Mouse (Mus musculus) E14TG2a.4 (cell line): ENCODE data around the gene Esp38.
"Not testable (repeated sequence)": the region's sequence is repeated elsewhere in the genome, so short reads cannot be mapped to it uniquely, and the experiment has no call there.

Source experiments
- H3K27me3 ChIP-seq: 2 replicates; pipeline ENCODE4 v1.6.1; 2014; ENCODE audit warnings: low read length, control low read depth; ENCODE audit not compliant: insufficient read depth
- H3K36me3 ChIP-seq: 2 replicates; pipeline ENCODE4 v1.6.1; 2014; ENCODE audit warnings: low read length, control low read depth; ENCODE audit not compliant: insufficient read depth
- H3K4me1 ChIP-seq: replicated peaks from 2 replicates; pipeline ENCODE4 v1.6.1; 2014; ENCODE audit warnings: low read depth, low read length, control low read depth
- H3K4me3 ChIP-seq: replicated peaks from 2 replicates; pipeline ENCODE4 v1.5.1; 2014; ENCODE audit warnings: mild to moderate bottlenecking, low read length
- H3K9me3 ChIP-seq: 2 replicates; pipeline ENCODE4 v1.6.1; 2014; ENCODE audit warnings: low read length, control low read depth
- CTCF ChIP-seq: conservative IDR thresholded peaks from 2 replicates; pipeline ENCODE4 v1.5.1; 2014; ENCODE audit warnings: low read length
- NANOG ChIP-seq: IDR thresholded peaks from 2 replicates; pipeline ENCODE4 v1.6.1; 2014; ENCODE audit warnings: borderline replicate concordance, low read length, mixed read lengths
- POU5F1 ChIP-seq: IDR thresholded peaks from 2 replicates; pipeline ENCODE4 v1.6.1; 2014; ENCODE audit warnings: low read length, borderline replicate concordance

Esp38 gene

DNA sequence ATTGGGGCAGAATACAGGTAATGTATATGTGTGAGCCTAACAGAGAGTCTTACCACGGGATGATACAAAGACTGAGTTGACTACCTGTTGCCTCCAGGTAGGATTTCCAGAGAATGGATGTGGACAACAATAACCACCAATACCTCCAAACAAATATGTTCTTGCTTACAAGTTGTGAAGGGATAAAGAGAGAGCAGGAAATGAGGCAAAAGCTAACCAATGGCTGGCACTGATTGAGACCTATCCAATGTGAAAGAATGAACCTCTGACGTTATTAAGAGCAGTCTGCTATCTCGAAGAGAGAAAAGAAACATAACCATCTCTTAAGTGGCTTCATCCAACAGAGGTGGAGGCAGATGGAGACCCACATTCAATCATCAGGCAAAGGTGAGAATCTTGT lies at the start of gene Esp38:
Gene Esp38, plus strand, starts transcription at position 301 of the 400 bp plus-strand sequence.
- Histone ChIP-seq H3K36me3 (no peaks in the 10 kb centered on the region), H3K4me3 (no peak within 1 kb of the TSS), H3K4me1 (no peaks in the 10 kb centered on the region), H3K9me3 (no peaks in the 10 kb centered on the region), H3K27me3 (no peaks in the 10 kb centered on the region)
- no peak for TF ChIP-seq CTCF
- no peak for TF ChIP-seq POU5F1
- TF ChIP-seq NANOG: no peak

DNA sequence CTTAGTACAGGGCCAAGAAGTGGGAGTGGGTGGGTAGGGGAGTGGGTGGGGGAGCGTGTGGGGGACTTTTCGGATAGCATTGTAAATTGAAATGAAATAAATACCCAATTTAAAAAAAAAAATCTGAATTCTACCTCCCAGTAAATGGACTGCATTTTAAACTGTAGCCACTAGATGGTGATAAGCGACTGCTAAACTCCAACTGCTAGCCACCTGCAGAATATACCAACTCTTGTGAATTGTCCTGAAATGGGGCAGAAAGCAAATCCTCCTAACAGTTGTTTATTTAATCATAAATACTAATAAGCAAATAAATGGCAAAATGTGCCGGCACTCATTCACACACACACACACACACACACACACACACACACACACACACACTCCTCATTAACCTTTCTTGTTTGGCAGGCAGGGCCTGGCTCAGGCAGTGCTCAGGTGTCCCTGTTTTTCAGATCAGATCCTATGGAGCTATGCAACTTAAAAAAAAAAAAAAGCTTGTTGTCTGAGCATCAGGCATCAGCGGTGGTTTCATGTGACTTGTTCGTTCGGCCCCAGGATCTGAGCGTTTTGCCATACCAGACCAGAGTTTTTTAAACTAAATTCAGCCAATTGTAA lies 47.3 kb upstream of the Esp38 start:
- H3K4me3 ChIP-seq, H3K27me3 ChIP-seq, H3K9me3 ChIP-seq, H3K36me3 ChIP-seq, H3K4me1 ChIP-seq: not testable (repeated sequence)
- TF ChIP-seq CTCF: 0 out of 2 replicates have a peak, but pooled peaks have one; percentile 8
